In the genomic region with DNA sequence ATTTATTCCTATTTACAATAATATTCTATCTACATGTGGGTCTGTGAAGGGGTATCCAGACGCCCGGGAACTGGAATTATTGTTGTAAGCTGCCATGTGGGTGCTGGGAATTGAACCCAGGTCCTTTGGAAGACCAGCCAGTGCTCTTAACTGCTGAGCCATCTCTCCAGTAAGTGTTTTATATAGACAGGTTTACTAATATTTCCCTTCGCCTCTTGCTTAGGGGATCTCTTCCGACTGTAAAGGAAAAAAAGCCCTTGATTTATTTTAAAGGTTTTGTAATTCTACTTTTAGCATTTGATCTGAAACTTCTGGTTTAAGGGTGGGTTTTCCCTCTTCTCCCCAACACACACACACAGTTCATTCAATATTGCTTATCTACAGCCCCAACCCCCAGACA, we compare ENCODE assay signal across 8 mouse cellular contexts. TPM values are rescaled to one million over a fixed set of nuclear protein-coding genes. Genes with fewer than 3 reads are reported as not detected.
DNase-seq lines count a peak whose midpoint lies in the region; ATAC-seq lines count a peak whose summit lies in the region.
"Had no signal": no experiment of that assay in that cellular context is flagged by ENCODE, and none has a peak within 500 bp of the region (broad histone marks: within the 10 kb centered on the region; RNA-seq: fewer than 3 reads in every experiment).

No protein-coding gene starts in this region.

- no peak overlapping the region for H3K27ac ChIP-seq in midbrain, embryonic 11.5 days (ENCODE audit: low read depth, low read length)
- no peak overlapping the region for H3K27ac ChIP-seq in midbrain, embryonic 10.5 days (replicated peaks)
- peak overlapping the region; percentile 76; the same call in 1 of the 2 replicates for H3K27ac ChIP-seq in forebrain, embryonic 15.5 days (replicated peaks)
- H3K27ac ChIP-seq in liver, embryonic 12.5 days = no peak overlapping the region
- peak overlapping the region; percentile 95 for H3K27ac ChIP-seq in neural tube, embryonic 15.5 days (replicated peaks)
- H3K27ac ChIP-seq: heart, adult 2 months had no signal

- peak; percentile 80 for DNase-seq in midbrain, embryonic 11.5 days (ENCODE audit: low spot score, missing footprints)
- DNase-seq in midbrain, embryonic 10.5 days (ENCODE audit: low spot score) = no peak
- no peak for DNase-seq in cerebellum, adult 8-10 months
- DNase-seq in layer of hippocampus, adult 9-11 months = no peak

- no peaks in the 10 kb centered on the region for H3K9me3 ChIP-seq in midbrain, embryonic 11.5 days (ENCODE audit: control insufficient read depth, low read length)
- no peaks in the 10 kb centered on the region for H3K9me3 ChIP-seq in midbrain, embryonic 10.5 days (replicated peaks)
- no peaks in the 10 kb centered on the region for H3K9me3 ChIP-seq in forebrain, embryonic 15.5 days
- H3K9me3 ChIP-seq in liver, embryonic 12.5 days (replicated peaks) = no peaks in the 10 kb centered on the region
- H3K9me3 ChIP-seq in neural tube, embryonic 15.5 days (replicated peaks) = no peaks in the 10 kb centered on the region

- no peak for ATAC-seq in midbrain, embryonic 11.5 days (ENCODE audit: low FRiP score)
- no peak for ATAC-seq in forebrain, embryonic 15.5 days (replicated peaks)
- no peak for ATAC-seq in liver, embryonic 12.5 days
- ATAC-seq in neural tube, embryonic 15.5 days (ENCODE audit: low FRiP score) = no peak

- H3K27me3 ChIP-seq in midbrain, embryonic 11.5 days (ENCODE audit: control insufficient read depth, insufficient read depth, low read length) = peaks cover 33% of the 10 kb centered on the region
- H3K27me3 ChIP-seq in midbrain, embryonic 10.5 days (ENCODE audit: low read depth, poor library complexity, severe bottlenecking) = peaks cover 64% of the 10 kb centered on the region
- peaks cover 26% of the 10 kb centered on the region for H3K27me3 ChIP-seq in forebrain, embryonic 15.5 days
- H3K27me3 ChIP-seq in liver, embryonic 12.5 days (replicated peaks) = peaks cover 65% of the 10 kb centered on the region
- H3K27me3 ChIP-seq in neural tube, embryonic 15.5 days (replicated peaks) = peaks cover 18% of the 10 kb centered on the region

- H3K4me3 ChIP-seq in midbrain, embryonic 11.5 days (ENCODE audit: low read depth, low read length) = no peak overlapping the region
- no peak overlapping the region for H3K4me3 ChIP-seq in midbrain, embryonic 10.5 days
- H3K4me3 ChIP-seq in forebrain, embryonic 15.5 days = no peak overlapping the region
- H3K4me3 ChIP-seq in liver, embryonic 12.5 days = no peak overlapping the region
- peak overlapping the region; percentile 73; the same call in 1 of the 2 replicates for H3K4me3 ChIP-seq in neural tube, embryonic 15.5 days (replicated peaks)

- H3K4me2 ChIP-seq in midbrain, embryonic 11.5 days = no peak overlapping the region; the same call in 1 of the 2 replicates
- no peak overlapping the region; the same call in 1 of the 2 replicates for H3K4me2 ChIP-seq in forebrain, embryonic 15.5 days (replicated peaks)
- peak overlapping the region; percentile 100 for H3K4me2 ChIP-seq in liver, embryonic 12.5 days
- peak overlapping the region; percentile 81 for H3K4me2 ChIP-seq in neural tube, embryonic 15.5 days

- no peaks in the 10 kb centered on the region for H3K36me3 ChIP-seq in midbrain, embryonic 11.5 days (ENCODE audit: control insufficient read depth, insufficient read depth, low read length)
- H3K36me3 ChIP-seq in midbrain, embryonic 10.5 days = no peaks in the 10 kb centered on the region
- no peaks in the 10 kb centered on the region for H3K36me3 ChIP-seq in forebrain, embryonic 15.5 days
- no peaks in the 10 kb centered on the region for H3K36me3 ChIP-seq in liver, embryonic 12.5 days
- H3K36me3 ChIP-seq in neural tube, embryonic 15.5 days = peaks cover 10% of the 10 kb centered on the region

- no peak overlapping the region for H3K9ac ChIP-seq in midbrain, embryonic 11.5 days (ENCODE audit: low read length)
- H3K9ac ChIP-seq in forebrain, embryonic 15.5 days (replicated peaks) = no peak overlapping the region
- H3K9ac ChIP-seq in liver, embryonic 12.5 days = 0 out of 2 replicates have a peak overlapping the region, but pooled peaks have one; percentile 82
- H3K9ac ChIP-seq in neural tube, embryonic 15.5 days (replicated peaks) = no peak overlapping the region; the same call in 1 of the 2 replicates

- peaks cover 6% of the 10 kb centered on the region; the same call in 1 of the 2 replicates for H3K4me1 ChIP-seq in midbrain, embryonic 11.5 days (ENCODE audit: control insufficient read depth, insufficient read depth, low read length)
- H3K4me1 ChIP-seq in midbrain, embryonic 10.5 days = peaks cover 25% of the 10 kb centered on the region
- peaks cover 20% of the 10 kb centered on the region for H3K4me1 ChIP-seq in forebrain, embryonic 15.5 days
- H3K4me1 ChIP-seq in liver, embryonic 12.5 days = peaks cover 39% of the 10 kb centered on the region
- peaks cover 23% of the 10 kb centered on the region for H3K4me1 ChIP-seq in neural tube, embryonic 15.5 days

- 94% methylated on average over 4 of the region's 4 CpGs for WGBS in midbrain, embryonic 11.5 days
- WGBS in midbrain, embryonic 10.5 days = 95% methylated on average over 4 of the region's 4 CpGs
- WGBS in forebrain, embryonic 15.5 days = 95% methylated on average over 4 of the region's 4 CpGs
- 84% methylated on average over 4 of the region's 4 CpGs for WGBS in liver, embryonic 12.5 days (ENCODE audit: insufficient replicate concordance)
- 97% methylated on average over 4 of the region's 4 CpGs for WGBS in neural tube, embryonic 15.5 days

RNA-seq across cellular contexts. Expression of a gene that starts 0.8 kb away (rescaled TPM):
- 8.1 and 9.4 TPM in 2 replicates for polyA plus RNA-seq in midbrain, embryonic 11.5 days (2014; fragmentation: Nextera tagmentation; extraction: Ambion mirVana)
- polyA plus RNA-seq in midbrain, embryonic 10.5 days (2016; fragmentation: Nextera tagmentation; extraction: Ambion mirVana) = 4.9 and 6.1 TPM in 2 replicates
- polyA plus RNA-seq in forebrain, embryonic 15.5 days (2015; fragmentation: Nextera tagmentation; extraction: Ambion mirVana) = 35.1 and 36.7 TPM in 2 replicates
- polyA plus RNA-seq in liver, embryonic 12.5 days (2016; fragmentation: Nextera tagmentation; extraction: Ambion mirVana) = 12.6 TPM in 2 replicates
- polyA plus RNA-seq in neural tube, embryonic 15.5 days (2015; fragmentation: Nextera tagmentation; extraction: Ambion mirVana) = 69.5 and 70.4 TPM in 2 replicates

RNA-seq across cellular contexts. Expression of a gene that starts 16.3 kb away (rescaled TPM):
- 0.51 and 0.58 TPM in 2 replicates for polyA plus RNA-seq in midbrain, embryonic 11.5 days (2014; fragmentation: Nextera tagmentation; extraction: Ambion mirVana)
- polyA plus RNA-seq in midbrain, embryonic 10.5 days (2016; fragmentation: Nextera tagmentation; extraction: Ambion mirVana) = 0.87 and 1.4 TPM in 2 replicates
- 1.4 and 2.1 TPM in 2 replicates for polyA plus RNA-seq in forebrain, embryonic 15.5 days (2015; fragmentation: Nextera tagmentation; extraction: Ambion mirVana)
- 3.0 and 3.6 TPM in 2 replicates for polyA plus RNA-seq in liver, embryonic 12.5 days (2016; fragmentation: Nextera tagmentation; extraction: Ambion mirVana)
- polyA plus RNA-seq in neural tube, embryonic 15.5 days (2015; fragmentation: Nextera tagmentation; extraction: Ambion mirVana) = 1.0 TPM in 2 replicates

RNA-seq across cellular contexts. Expression of a gene that starts 25.7 kb away (rescaled TPM):
- 25.8 and 28.2 TPM in 2 replicates for polyA plus RNA-seq in midbrain, embryonic 11.5 days (2014; fragmentation: Nextera tagmentation; extraction: Ambion mirVana)
- polyA plus RNA-seq in midbrain, embryonic 10.5 days (2016; fragmentation: Nextera tagmentation; extraction: Ambion mirVana) = 24.8 and 28.7 TPM in 2 replicates
- polyA plus RNA-seq in forebrain, embryonic 15.5 days (2015; fragmentation: Nextera tagmentation; extraction: Ambion mirVana) = 31.4 and 32.3 TPM in 2 replicates
- 14.3 and 17.4 TPM in 2 replicates for polyA plus RNA-seq in liver, embryonic 12.5 days (2016; fragmentation: Nextera tagmentation; extraction: Ambion mirVana)
- polyA plus RNA-seq in neural tube, embryonic 15.5 days (2015; fragmentation: Nextera tagmentation; extraction: Ambion mirVana) = 32.7 and 34.9 TPM in 2 replicates

RNA-seq across cellular contexts. Expression of a gene that starts 31.3 kb away (rescaled TPM):
- 130 and 138 TPM in 2 replicates for polyA plus RNA-seq in midbrain, embryonic 11.5 days (2014; fragmentation: Nextera tagmentation; extraction: Ambion mirVana)
- 119 and 142 TPM in 2 replicates for polyA plus RNA-seq in midbrain, embryonic 10.5 days (2016; fragmentation: Nextera tagmentation; extraction: Ambion mirVana)
- polyA plus RNA-seq in forebrain, embryonic 15.5 days (2015; fragmentation: Nextera tagmentation; extraction: Ambion mirVana) = 211 and 222 TPM in 2 replicates
- polyA plus RNA-seq in liver, embryonic 12.5 days (2016; fragmentation: Nextera tagmentation; extraction: Ambion mirVana) = 33.2 and 36.9 TPM in 2 replicates
- 211 and 245 TPM in 2 replicates for polyA plus RNA-seq in neural tube, embryonic 15.5 days (2015; fragmentation: Nextera tagmentation; extraction: Ambion mirVana)

RNA-seq across cellular contexts. Expression of a gene that starts 43.3 kb away (rescaled TPM):
- polyA plus RNA-seq in midbrain, embryonic 11.5 days (2014; fragmentation: Nextera tagmentation; extraction: Ambion mirVana) = 43.1 and 49.7 TPM in 2 replicates
- 62.3 and 83.0 TPM in 2 replicates for polyA plus RNA-seq in midbrain, embryonic 10.5 days (2016; fragmentation: Nextera tagmentation; extraction: Ambion mirVana)
- 110 and 117 TPM in 2 replicates for polyA plus RNA-seq in forebrain, embryonic 15.5 days (2015; fragmentation: Nextera tagmentation; extraction: Ambion mirVana)
- 49.5 and 51.4 TPM in 2 replicates for polyA plus RNA-seq in liver, embryonic 12.5 days (2016; fragmentation: Nextera tagmentation; extraction: Ambion mirVana)
- 127 and 130 TPM in 2 replicates for polyA plus RNA-seq in neural tube, embryonic 15.5 days (2015; fragmentation: Nextera tagmentation; extraction: Ambion mirVana)

Comparison
In these comparisons a context has a peak if more than half of its experiments do, and no peak if none do; other contexts are left out.
1. H3K27ac ChIP-seq: peak in forebrain, embryonic 15.5 days (single experiment) and neural tube, embryonic 15.5 days (single experiment); none in midbrain, embryonic 11.5 days (single experiment), midbrain, embryonic 10.5 days (single experiment) and liver, embryonic 12.5 days (single experiment).
2. H3K4me2 ChIP-seq: peak in liver, embryonic 12.5 days (single experiment) and neural tube, embryonic 15.5 days (single experiment); none in midbrain, embryonic 11.5 days (single experiment) and forebrain, embryonic 15.5 days (single experiment).